Mouse (Mus musculus) cortical plate, adult 2 months (tissue): Measurements from ENCODE around the gene Grk3.

Experiments used
- CTCF ChIP-seq: fragments of 200-500 bp; IDR thresholded peaks from 2 replicates; pipeline ENCODE4 v1.5.1; 2011; ENCODE audit warnings: mild to moderate bottlenecking, control low read depth, low read length; ENCODE audit not compliant: insufficient read depth; ENCODE audit errors: extremely low read depth
- POLR2A ChIP-seq: fragments of 200-500 bp; IDR thresholded peaks from 2 replicates; pipeline ENCODE4 v1.6.1; 2011; ENCODE audit warnings: mild to moderate bottlenecking, low read length, control low read depth; ENCODE audit not compliant: insufficient read depth; ENCODE audit errors: extremely low read depth

- TF ChIP-seq CTCF, result no peak
- no peak for TF ChIP-seq POLR2A
These were observed 59.2 kb downstream of the Grk3 start for GRCm38 (mm10) chr5:112956368-112956767.
